Mouse (Mus musculus): ENCODE data around the gene 3110082I17Rik.

GRCm38 (mm10) chr5:139397959-139398753 lies 62.2 kb downstream of the 3110082I17Rik start:
- TF ChIP-seq CTCF (IDR thresholded peaks at IDR 0.05; ENCODE audit: low read depth, low read length) (peak; percentile 78), GATA1 (IDR thresholded peaks at IDR 0.05; ENCODE audit: borderline replicate concordance, low read length) (no peak), POLR2AphosphoS5 (IDR thresholded peaks at IDR 0.05; ENCODE audit: insufficient replicate concordance, low read depth, low read length) (no peak), TAL1 (conservative IDR thresholded peaks at IDR 0.05; ENCODE audit: low read depth, low read length) (no peak), GATA2 (IDR thresholded peaks at IDR 0.05; ENCODE audit: borderline replicate concordance, low read depth, low read length) (no peak)
